Mouse (Mus musculus): ENCODE data around the gene Dnajc11.

Dnajc11 gene

DNA sequence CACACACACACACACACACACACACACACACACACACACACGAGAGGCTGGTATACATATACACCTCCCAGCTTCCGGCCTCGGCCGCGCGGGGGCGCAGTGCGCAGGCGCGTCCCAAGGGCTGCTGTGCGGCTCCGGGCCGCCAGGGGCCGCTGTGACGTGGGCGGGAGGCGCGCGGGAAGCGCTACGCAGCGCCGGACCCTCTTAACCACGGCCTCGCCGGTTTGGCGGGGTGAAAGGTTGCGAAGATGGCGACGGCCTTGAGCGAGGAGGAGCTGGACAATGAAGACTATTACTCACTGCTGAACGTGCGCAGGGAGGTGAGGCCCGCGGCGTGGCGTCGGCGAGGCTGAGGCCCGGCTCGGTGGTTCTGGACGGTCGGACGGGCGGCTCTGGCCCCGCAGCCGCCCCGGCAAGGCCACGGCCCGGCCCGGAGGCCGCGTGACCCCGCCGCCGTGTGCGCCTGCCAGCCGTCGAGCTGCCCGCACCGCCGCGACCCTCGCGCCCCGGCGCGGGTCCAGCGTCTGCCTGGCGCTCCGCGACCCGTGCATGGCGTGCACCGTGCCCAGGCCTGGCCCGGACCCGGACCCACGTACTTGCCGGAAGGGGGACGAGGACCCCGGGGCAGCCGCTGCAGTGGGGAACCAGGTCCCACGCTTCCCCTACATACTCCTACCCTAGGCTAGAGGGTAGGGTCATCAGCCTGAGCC is at the start of gene Dnajc11:
TSS of gene Dnajc11 (plus strand) at position 187 of the 710 bp plus-strand sequence.
- peak; percentile 98 to 99 for DNase-seq (ENCODE audit: low read depth in 2 of 2, low spot score in 2 of 2)

DNA sequence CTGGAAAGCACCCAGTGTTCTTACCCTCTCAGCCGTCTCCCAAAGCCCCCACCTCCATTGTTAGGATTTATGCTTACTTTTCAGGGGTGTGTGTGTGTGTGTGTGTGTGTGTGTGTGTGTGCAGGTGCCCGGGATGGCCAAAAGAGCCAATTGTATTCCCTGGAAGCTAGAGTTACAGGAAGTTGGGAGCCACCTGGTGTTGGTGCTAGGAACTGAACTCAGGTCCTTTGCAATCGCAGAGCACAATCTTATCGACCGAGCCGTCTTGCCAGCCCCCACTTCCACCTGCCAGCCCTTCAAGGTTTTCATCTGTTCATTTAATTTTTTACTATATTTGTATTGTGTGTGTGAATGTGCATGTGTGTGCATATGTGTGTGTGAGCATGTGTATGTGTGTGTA is 40.2 kb upstream of the Dnajc11 start:
- no peak for DNase-seq (ENCODE audit: low read depth in 2 of 2, low spot score in 2 of 2)

DNA sequence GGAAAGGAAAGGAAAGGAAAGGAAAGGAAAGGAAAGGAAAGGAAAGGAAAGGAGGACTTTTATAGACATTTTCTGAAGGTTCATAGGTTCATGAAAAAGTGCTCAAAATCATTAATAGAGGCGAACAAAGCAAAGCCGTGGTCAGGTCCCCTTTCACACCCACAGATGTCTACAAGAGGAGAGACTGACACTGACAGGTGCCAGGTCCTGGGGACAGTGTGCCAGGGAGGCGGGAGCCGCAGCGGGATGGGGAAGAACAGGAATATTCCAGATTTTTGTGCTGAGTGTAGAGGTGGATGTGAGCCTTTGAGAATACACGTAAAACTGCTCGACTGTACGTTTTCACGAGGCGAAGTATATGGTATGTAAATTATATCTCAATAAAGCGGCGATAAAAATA is 38.6 kb upstream of the Dnajc11 start:
- DNase-seq (ENCODE audit: low read depth in 2 of 2, low spot score in 2 of 2) = no peak

DNA sequence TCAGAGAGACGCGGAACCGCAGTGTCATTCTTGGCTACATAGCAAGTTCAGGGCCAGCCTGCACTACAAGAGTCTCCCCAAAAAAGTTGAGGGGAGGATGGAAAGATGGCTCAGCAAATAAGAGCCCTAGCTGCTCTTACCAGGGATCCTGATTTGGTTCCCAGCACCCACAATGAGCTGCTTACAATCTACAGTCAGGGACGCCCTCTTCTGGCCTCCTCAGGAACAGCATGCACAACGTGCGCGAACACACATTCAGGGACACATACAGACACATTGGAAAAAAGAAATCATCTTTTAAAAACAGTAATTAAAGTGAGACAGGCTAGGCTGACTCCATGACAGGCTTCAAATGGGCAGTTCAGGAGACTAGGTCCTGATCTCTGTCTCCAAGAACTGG is 37.9 kb upstream of the Dnajc11 start:
- no peak for DNase-seq (ENCODE audit: low read depth in 2 of 2, low spot score in 2 of 2)

DNA sequence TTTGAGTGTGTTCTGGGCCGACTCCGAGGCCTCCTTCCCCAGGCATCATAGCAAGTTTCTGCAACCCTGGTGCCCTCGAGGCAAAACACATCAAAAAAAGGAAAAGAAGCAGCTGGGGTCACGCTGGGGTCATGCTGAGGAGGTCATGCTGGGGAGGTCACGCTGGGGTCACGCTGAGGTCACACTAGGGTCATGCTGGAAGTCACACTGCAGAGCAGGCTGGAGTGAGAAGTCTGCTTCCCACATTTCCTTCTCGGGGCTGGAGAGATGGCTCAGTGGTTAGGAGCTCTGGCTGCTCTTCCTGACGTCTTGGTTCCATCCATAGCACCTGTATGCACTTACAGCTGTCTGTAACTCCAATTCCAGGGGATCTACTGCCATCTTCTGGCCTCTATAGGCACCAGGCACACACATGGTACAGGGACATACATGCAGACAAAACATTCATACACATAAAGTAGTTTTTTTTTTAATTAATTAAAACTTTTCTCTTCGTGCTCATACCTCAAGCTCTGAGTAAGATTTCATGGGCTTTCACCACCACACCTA is 36.3 kb upstream of the Dnajc11 start:
- DNase-seq (ENCODE audit: low read depth in 2 of 2, low spot score in 2 of 2) = no peak

DNA sequence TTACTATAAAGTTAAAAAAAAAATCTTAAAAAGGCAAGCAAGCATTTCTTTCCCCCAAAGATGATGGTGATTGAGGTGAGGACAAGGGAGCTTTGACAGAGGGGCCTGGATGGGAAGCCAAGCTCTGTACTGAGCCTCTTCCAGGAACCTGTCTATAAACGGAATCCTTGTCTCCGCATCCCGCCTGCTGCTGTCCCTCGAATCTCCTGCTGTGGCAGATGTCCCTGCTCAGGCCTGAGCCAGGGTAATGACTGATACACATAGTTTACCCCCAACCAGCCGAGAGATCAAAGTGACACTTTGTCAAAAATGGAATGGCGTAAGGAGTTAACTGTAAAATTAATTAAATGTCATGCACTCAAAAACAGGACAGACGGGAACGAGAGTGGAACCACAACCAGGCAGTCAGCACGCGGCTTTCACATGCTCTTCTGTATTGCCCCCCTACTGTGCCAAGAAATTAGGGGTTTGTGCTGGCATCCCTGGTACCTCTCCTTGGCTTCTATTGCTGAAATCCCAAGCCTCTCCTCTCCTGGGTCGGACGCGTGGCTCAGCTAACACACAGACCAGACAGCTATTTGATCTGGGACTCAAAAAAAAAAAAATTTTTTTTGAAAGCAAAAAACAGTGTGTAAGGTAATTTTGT is 34.8 kb upstream of the Dnajc11 start:
- DNase-seq (ENCODE audit: low read depth in 2 of 2, low spot score in 2 of 2) = no peak

DNA sequence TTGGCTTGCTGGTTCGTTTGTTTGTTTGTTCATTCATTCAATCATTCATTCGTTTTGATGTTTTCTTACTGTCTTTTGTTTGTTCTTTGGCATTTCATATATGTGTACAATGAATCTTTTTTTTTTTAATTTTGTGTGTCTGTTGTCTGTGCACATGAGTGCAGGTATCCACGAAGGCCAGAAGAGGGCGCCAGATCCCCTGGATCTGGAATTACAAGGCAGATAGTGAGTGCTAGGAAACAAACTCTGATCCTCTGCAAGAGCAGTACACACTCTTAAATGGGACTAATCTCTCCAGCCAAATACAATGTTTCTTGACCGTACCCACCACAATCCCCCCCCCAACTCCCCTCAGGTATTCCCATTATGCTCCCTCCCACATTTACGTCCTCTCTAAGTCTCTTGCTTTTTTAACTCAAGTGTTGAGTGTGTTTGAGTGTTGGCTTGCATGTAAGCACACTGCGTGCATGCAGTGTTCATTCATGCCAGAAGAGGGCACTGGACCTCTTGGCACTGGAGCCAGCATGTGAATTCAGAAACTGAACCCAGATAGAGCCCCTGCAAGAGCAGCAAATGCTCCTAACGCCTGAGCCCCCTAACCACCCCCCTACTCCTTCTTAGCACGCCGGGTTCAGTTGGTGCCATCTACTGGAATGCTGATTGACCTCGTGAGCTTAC is 33.6 kb upstream of the Dnajc11 start:
- DNase-seq (ENCODE audit: low read depth in 2 of 2, low spot score in 2 of 2) = no peak

DNA sequence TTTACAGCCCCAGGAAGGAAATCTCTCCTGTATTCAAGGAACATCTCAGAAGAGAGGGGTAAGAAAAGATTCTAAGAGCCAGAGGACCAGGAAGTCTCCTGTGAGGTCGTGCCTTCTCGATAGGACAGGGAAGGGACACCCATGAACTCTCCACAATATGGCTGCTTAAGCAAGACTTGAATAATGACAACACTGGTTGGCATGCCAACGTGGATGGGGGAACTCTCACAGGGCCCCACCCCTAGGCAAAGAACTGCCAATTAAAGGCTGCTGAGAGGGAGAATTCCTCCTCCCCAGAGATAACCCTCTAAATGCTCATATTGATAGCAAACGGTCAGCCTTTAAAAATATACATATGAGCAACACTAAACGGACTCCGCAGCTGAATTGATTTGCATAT is 32.8 kb upstream of the Dnajc11 start:
- no peak for DNase-seq (ENCODE audit: low read depth in 2 of 2, low spot score in 2 of 2)

DNA sequence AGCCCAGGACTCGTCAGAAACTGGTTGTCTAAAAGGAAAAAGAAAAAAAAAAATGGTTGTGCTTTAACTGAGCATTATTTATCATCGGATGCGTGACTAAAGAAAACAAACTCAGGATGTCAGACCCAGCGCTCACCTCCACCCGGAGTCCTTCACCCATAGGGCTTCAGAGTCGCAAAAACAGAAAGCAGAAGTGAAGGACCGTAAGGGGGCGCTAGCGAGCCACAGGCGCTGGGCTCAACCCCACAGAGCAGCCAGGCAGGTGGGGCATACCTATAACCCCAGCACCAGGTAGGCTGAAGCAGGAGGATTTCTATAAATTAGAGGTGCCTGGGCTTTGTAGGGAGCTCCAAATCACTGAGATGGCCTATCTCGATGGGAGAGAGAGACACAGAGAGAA is 32.1 kb upstream of the Dnajc11 start:
- DNase-seq (ENCODE audit: low read depth in 2 of 2, low spot score in 2 of 2) = peak in 1 of 2 experiments; percentile 2

DNA sequence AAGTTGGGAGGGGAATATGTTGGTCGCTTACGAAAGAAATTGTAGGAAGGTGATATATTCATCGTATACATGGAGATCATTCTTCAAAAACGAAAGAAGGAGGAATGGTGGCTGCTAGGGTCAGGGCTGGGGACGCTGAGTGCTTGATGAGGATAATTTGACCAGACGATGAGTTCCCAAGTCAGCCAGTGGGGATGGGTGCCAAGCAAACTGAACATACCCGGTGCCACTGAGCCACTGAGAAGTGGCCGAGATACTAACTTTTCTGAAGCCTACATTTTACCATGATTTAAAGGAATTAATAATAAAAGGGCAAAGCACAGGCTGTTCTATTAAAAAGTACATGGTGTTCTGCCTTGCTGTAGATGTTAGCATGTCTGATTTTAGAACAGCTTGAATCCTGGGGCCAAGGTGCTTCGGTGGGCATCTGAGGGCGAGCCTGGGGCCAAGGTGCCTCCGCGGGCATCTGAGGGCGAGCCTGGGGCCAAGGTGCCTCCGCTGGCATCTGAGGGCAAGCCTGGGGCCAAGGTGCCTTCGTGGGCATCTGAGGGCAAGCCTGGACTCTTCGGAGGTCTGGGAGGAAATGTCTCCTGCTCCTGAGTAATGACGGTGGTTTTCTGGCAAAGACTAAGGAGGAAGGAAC is 31.3 kb upstream of the Dnajc11 start:
- DNase-seq (ENCODE audit: low read depth in 2 of 2, low spot score in 2 of 2) = no peak

DNA sequence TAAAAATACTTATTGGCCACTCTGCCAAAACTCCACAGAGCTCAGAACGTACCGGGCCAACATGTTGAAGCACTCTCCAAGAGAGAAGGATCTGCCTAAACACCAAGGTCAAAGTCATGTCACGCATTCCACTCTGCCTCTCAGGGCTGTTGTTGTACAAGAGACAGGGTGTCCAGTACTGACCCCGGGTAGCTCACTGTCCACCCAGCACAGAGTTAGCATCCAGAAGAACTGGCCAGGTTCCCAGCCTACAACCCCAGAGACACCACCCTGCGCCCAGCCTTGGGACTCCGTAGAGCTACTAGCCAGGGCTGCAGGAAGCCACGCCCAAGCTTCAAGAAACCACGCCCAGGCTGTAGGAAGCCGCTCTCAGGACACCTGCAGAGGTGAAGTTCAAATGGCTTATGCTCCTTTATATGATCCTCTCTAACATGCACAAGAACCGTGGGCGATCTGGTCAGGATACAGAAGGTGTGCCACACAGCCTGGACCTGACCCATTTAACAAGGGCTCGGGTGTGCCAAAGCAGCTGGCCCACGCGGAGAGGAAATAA is 30.7 kb upstream of the Dnajc11 start:
- no peak for DNase-seq (ENCODE audit: low read depth in 2 of 2, low spot score in 2 of 2)

DNA sequence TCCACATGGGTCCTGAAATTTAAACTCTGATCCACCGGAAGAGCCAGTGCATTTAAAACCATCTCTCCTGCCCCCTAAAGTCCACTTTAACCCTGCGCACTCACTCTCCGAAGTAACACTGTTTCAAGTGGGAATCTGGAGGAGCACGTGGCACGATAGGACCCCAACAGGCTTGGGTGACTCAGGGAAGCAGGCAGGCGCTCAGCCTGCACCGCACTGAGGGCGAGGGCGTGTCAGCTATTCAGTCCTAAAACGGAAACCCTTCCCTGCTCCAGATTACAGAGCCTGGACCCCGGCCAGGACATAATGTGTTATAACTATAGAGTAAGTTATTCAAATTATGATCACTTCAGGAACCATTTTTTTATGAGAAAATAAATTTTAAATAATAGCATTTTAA is 29.4 kb upstream of the Dnajc11 start:
- DNase-seq (ENCODE audit: low read depth in 2 of 2, low spot score in 2 of 2) = no peak

DNA sequence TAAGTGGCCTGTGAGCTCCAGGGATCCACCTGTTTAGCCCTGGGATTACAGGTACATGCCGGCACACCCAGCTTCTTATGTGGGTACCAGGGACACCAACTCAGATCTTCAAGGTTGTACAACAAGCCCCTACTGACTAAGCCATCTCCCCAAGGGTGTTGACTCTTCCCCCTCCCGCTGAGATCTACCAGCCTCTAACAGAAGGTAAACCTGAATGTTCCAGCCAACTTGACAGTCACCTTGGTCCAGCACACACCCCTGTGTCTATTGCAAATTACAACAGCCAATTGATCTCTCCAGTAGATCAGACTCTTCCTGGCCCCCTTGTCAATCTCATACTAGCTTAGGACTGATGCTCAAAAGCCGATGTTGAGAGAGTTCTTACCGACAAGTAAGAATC is 27.9 kb upstream of the Dnajc11 start:
- no peak for DNase-seq (ENCODE audit: low read depth in 2 of 2, low spot score in 2 of 2)

DNA sequence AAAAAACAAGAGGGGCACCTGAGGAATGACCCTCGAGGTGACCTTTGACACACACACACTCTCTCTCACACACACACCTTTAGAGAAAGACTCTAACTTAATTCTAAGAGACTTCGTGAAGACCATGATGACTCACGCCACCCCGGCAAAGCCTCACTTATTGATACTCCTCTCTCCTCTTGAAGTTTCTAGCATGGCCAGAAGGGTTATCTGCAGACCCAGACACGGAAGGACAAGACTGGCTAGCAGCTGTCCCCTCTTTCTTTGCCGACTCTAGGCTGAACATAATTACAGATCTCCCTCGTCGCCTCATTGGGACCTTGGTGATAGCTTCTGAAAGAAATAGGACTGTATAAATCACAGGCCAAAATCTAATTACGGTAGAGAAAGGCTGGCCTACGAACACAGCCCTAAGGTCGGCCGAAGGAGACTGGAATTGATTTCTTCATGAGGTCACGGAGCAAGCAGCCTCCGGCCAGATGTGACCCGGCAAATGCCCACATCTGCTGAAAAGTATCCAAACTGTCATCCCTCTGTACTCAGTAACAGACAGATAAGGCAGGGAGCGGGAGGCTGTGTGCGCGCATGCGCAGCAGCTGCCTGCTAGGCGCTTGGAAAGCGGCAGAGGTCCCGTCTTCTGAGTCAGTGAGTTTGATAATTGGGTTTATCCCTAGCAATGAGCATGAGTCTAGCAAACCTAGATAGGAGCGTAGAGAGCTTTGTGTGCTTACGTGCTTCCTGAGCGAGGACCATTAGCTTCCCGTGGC is 25.7 kb upstream of the Dnajc11 start:
- no peak for DNase-seq (ENCODE audit: low read depth in 2 of 2, low spot score in 2 of 2)

DNA sequence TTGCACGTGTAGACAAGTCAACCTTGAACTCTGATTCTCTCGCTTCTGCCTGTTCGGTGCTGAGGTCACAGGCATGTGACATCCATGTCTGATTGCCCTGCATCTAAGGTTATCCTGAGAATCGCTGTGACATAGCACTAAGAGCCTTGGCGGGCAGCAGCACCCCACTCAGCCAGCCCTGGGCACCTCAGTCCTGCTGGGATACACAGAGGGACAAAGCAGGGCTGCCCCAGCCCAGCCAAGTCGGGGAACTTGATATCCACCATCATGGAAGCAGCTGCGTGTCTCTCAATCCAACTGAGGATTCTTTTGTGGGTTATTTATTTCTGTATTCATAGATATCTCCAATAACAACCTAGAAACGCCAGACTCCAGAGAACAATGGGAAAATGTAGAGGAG is 24.7 kb upstream of the Dnajc11 start:
- no peak for DNase-seq (ENCODE audit: low read depth in 2 of 2, low spot score in 2 of 2)

DNA sequence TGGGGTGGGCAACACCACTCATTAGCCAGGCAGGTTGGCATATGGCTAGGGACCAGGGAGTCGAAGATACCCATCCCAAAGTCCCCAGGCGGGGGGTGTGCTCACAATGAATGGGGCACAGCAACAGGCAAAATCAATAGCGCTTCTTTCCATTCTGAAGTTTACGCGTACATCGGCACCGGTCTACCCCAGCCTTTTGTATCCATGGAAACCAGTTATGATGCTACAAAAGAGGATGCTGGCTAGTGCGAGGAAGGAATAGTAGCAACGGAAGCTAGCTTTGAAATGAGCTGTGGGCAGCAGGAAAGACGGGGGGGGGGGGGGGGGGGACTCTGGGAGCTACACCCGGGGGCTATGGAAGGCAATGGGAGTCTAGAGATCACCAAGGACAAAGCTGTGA is 17.2 kb upstream of the Dnajc11 start:
- no peak for DNase-seq (ENCODE audit: low read depth in 2 of 2, low spot score in 2 of 2)

DNA sequence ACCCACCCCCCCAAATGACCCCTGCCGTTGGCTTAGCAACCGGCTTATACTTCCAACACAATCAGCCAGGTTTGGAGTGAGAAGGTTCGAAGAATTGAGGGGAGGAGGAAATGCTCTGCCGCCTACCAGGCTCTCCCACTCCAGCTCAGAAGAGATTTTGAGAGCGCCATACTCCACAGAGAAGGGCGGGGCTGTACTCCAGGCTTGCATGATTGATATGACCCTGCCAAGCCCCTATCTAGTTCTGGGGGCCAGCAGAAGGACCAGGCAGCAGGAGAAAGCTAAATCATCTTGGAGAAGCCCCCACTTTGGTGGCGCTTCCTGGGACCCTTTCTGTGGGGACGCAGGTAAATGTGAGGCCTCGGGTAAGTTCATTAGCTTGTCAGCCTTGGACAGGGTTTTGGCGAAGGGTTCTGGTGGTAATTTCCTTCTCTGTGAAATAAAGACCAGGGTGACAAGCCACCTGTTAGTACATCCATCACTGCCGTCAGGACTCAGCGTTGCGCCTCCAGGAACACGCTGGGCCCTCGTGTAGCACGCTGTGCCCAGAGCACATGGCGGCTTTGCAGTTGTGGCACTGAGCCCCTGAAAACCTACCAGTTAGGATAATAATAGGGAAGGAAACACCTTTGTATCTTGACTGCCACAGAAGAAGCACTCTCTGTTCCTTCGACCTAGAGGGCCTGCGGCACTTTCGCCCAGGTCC is 14.2 kb upstream of the Dnajc11 start:
- no peak for DNase-seq (ENCODE audit: low read depth in 2 of 2, low spot score in 2 of 2)

DNA sequence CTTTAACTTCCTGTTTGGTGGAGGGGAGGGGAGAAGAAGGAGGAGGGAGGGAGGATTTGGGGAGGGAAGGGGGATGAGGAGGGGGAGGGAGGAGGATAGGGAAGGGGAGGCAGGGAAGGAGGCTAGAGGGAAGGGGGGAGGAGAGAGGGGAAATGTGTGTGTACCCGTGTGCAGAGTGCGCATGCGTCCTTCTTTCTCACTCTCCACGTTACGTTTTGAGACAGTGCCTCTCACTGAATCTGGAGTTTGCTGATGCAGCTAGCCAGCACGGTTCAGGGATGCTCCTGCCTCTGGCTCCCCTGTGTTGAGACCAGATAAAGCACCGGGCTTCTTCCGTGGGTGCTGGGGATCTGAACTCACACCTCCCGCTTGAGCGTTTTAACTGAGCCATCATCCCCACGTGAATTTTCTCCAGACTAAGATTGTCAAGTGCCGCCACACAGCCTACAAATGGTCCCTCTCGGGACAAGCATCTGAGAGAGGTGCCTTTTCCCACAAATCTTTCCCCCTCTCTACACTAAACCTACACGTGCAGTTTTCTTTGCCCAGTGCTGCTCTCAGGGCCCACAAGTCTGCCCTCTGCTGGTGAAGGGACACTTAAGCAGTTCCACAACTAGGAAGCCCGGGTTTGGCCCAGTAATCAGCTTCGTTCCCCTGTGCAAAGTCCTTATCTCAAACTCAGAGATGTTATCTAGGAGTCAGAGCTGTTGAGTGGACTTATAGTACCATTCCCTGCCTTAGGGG is 13.4 kb upstream of the Dnajc11 start:
- peak in 1 of 2 experiments; percentile 38 for DNase-seq (ENCODE audit: low read depth in 2 of 2, low spot score in 2 of 2)

DNA sequence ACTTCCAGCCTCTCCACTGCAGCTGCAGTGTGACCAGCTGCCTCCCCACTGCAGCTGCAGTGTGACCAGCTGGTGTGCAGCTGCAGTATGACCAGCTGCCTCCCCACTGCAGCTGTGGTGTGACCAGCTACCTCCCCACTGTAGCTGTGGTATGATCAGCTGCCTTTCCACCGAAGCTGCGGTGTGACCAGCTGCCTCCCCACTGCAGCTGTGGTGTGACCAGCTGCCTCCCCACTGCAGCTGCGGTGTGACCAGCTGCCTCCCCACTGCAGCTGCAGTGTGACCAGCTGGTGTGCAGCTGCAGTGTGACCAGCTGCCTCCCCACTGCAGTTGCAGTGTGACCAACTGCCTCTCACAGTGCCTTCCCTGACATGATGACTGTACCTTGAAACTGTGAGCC is 11.4 kb upstream of the Dnajc11 start:
- no peak for DNase-seq (ENCODE audit: low read depth in 2 of 2, low spot score in 2 of 2)

Data from CD8-positive naive resting alpha-beta T cell, adult 2 months (primary cell).